Mouse (Mus musculus) neural tube, embryonic 13.5 days (tissue): Measurements from ENCODE around the gene Slc23a2. TPM values are rescaled to one million over a fixed set of nuclear protein-coding genes. Genes with fewer than 3 reads are reported as not detected.

Source experiments
- ATAC-seq: fragments of 200-750 bp; cut with Nextera tagmentation; 2 replicates; pipeline ENCODE4 v1.8.0; 2017; ENCODE audit warnings: low read depth, mild to moderate bottlenecking, moderate TSS enrichment, moderate library complexity
- H3K27ac ChIP-seq: fragments of 300-500 bp; sonication (generic); replicated peaks from 2 replicates; pipeline ENCODE4 v1.5.1; 2015; ENCODE audit warnings: moderate library complexity, mild to moderate bottlenecking, inconsistent platforms
- H3K27me3 ChIP-seq: fragments of 300-500 bp; sonication (generic); 2 replicates; pipeline ENCODE4 v1.6.1; 2015; ENCODE audit warnings: mild to moderate bottlenecking, inconsistent platforms
- H3K36me3 ChIP-seq: fragments of 300-500 bp; sonication (generic); 2 replicates; pipeline ENCODE4 v1.6.1; 2015; ENCODE audit warnings: mild to moderate bottlenecking, inconsistent platforms
- H3K4me1 ChIP-seq: fragments of 300-500 bp; sonication (generic); replicated peaks from 2 replicates; pipeline ENCODE4 v1.6.1; 2015; ENCODE audit warnings: inconsistent platforms
- H3K4me2 ChIP-seq: fragments of 300-500 bp; sonication (generic); 2 replicates; pipeline ENCODE4 v1.6.1; 2015; ENCODE audit warnings: inconsistent platforms, mild to moderate bottlenecking, moderate library complexity
- H3K4me3 ChIP-seq: fragments of 300-500 bp; sonication (generic); 2 replicates; pipeline ENCODE4 v1.5.1; 2015; ENCODE audit warnings: mild to moderate bottlenecking, inconsistent platforms
- H3K9ac ChIP-seq: fragments of 300-500 bp; sonication (generic); 2 replicates; pipeline ENCODE4 v1.6.1; 2015; ENCODE audit warnings: moderate library complexity, mild to moderate bottlenecking, inconsistent platforms
- H3K9me3 ChIP-seq: fragments of 300-500 bp; sonication (generic); 2 replicates; pipeline ENCODE4 v1.6.1; 2016; ENCODE audit warnings: inconsistent platforms
- WGBS: fragments of 180-500 bp; shearing (Covaris S2); methylation state at CpG from one replicate; pipeline ENCODE4 v1.1.7; 2015; 5-methylcytosine and 5-hydroxymethylcytosine counted together
- polyA plus RNA-seq: library from polyadenylated mRNA; unstranded; fragments of >200 nt; fragmentation: Nextera tagmentation; extraction: Ambion mirVana; gene quantifications from 2 replicates; pipeline ENCODE4 v1.2.1, GENCODE M21; 2015

The Slc23a2 gene
- polyA plus RNA-seq, 1 experiment from 2014 or later, result 23.8 TPM

- H3K4me3 ChIP-seq, result no peak overlapping the region
- 96% methylated on average over 7 of the region's 7 CpGs for WGBS
- no peak for ATAC-seq
Measured at GRCm38 (mm10) chr2:132129980-132130379, 14.9 kb downstream of the Slc23a2 start.

GRCm38 (mm10) chr2:132129247-132129646 is 15.7 kb downstream of the Slc23a2 start:
- H3K4me3 ChIP-seq, result no peak overlapping the region
- peaks cover 25% of the 10 kb centered on the region for H3K4me1 ChIP-seq
- no peak overlapping the region for H3K4me2 ChIP-seq
- H3K36me3 ChIP-seq, result no peaks in the 10 kb centered on the region
- 89% methylated on average over 7 of the region's 7 CpGs for WGBS
- H3K9me3 ChIP-seq, result no peaks in the 10 kb centered on the region
- no peak overlapping the region for H3K27ac ChIP-seq
- H3K27me3 ChIP-seq, result no peaks in the 10 kb centered on the region
- ATAC-seq, result no peak
- no peak overlapping the region for H3K9ac ChIP-seq

More at GRCm38 (mm10) chr2:132129980-132130379, 14.9 kb downstream of the Slc23a2 start:
- H3K27me3 ChIP-seq, result no peaks in the 10 kb centered on the region
- peaks cover 33% of the 10 kb centered on the region for H3K4me1 ChIP-seq
- H3K9ac ChIP-seq, result no peak overlapping the region
- H3K36me3 ChIP-seq, result no peaks in the 10 kb centered on the region
- H3K27ac ChIP-seq, result no peak overlapping the region
- H3K9me3 ChIP-seq, result no peaks in the 10 kb centered on the region
- no peak overlapping the region for H3K4me2 ChIP-seq

DNA sequence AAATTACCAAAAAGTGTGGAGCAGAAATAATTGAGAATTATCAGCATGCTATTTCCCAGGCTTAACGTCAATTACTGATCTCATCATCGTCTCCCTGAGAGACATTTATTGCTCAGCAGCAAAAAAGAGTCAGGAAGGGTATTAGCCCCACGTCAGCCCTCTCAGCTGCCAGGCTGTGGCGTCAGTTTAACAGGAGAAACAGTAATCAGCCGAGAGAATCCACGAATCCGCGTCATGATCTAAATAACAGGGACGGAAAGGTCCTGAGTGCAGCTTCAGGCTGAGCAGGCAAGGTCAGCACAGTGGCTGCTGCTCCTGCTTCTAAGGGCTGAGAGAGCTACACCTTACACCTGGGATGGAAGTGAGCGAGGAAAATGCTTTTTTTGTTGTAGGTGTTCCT is 17.0 kb downstream of the Slc23a2 start:
- H3K27ac ChIP-seq, result no peak overlapping the region
- no peaks in the 10 kb centered on the region for H3K36me3 ChIP-seq
- peak overlapping the region; percentile 31; the same call in 1 of the 2 replicates for H3K9ac ChIP-seq
- H3K9me3 ChIP-seq, result no peaks in the 10 kb centered on the region
- WGBS, result 34% methylated on average over 10 of the region's 10 CpGs
- H3K4me2 ChIP-seq, result no peak overlapping the region
- H3K4me3 ChIP-seq, result no peak overlapping the region
- H3K27me3 ChIP-seq, result no peaks in the 10 kb centered on the region
- no peak for ATAC-seq
- H3K4me1 ChIP-seq, result peaks cover 16% of the 10 kb centered on the region

GRCm38 (mm10) chr2:132126292-132126691 is 18.6 kb downstream of the Slc23a2 start:
- no peak overlapping the region for H3K4me3 ChIP-seq
- H3K36me3 ChIP-seq, result no peaks in the 10 kb centered on the region
- H3K27me3 ChIP-seq, result no peaks in the 10 kb centered on the region
- H3K27ac ChIP-seq, result no peak overlapping the region
- peaks cover 9% of the 10 kb centered on the region for H3K4me1 ChIP-seq
- no peak for ATAC-seq
- H3K9ac ChIP-seq, result no peak overlapping the region
- 94% methylated on average over 1 of the region's 1 CpGs for WGBS
- no peaks in the 10 kb centered on the region for H3K9me3 ChIP-seq
- no peak overlapping the region for H3K4me2 ChIP-seq

DNA sequence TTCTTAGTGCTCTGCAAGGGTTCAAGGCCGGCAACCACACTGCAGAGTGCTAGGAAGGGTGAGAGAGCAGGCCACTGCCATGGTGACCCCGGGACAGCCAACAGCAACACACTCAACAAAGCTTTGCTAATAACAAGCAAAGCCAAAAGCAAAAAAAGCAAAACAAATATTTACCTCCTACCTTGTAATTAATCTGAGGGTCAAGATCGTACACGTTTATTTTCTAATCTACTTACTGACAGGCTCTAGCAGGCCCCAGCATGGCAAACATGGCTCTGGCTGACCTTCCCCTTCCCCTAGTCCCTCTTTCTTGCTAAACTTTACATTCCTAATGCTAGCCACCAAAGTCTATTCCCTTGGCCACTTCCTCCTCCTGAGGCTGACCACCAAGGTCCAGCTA is 21.8 kb downstream of the Slc23a2 start:
- Histone ChIP-seq H3K9me3 (no peaks in the 10 kb centered on the region), H3K4me2 (no peak overlapping the region), H3K27ac (no peak overlapping the region), H3K9ac (no peak overlapping the region), H3K4me3 (no peak overlapping the region), H3K27me3 (no peaks in the 10 kb centered on the region), H3K36me3 (no peaks in the 10 kb centered on the region), H3K4me1 (peaks cover 2% of the 10 kb centered on the region)
- 94% methylated on average over 4 of the region's 4 CpGs for WGBS
- no peak for ATAC-seq

- H3K27me3 ChIP-seq, result no peaks in the 10 kb centered on the region
- no peak overlapping the region for H3K9ac ChIP-seq
- H3K36me3 ChIP-seq, result no peaks in the 10 kb centered on the region
- no peak for ATAC-seq
- 95% methylated on average over 3 of the region's 3 CpGs for WGBS
- no peaks in the 10 kb centered on the region for H3K4me1 ChIP-seq
- H3K9me3 ChIP-seq, result no peaks in the 10 kb centered on the region
- no peak overlapping the region for H3K4me2 ChIP-seq
- H3K27ac ChIP-seq, result no peak overlapping the region
- no peak overlapping the region for H3K4me3 ChIP-seq
Measured at GRCm38 (mm10) chr2:132121050-132121449, 23.9 kb downstream of the Slc23a2 start.

DNA sequence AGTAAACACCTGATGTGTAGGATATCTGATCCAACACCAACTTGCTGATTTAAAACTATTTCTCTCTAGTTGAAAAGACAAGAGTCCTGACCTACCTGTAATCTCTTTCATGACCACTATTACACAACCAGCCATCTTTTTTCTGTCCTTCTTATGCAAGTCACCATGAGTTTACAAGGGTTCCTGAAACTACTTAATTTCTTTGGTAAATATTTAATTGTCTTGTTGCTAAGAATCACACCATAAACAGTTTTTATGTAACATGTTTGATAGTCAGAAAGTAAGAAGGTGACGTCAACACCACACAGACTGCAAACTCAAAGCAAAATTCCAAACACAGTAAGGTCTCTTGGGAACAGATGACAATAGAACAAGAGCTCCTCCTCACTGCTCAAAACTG is 26.3 kb downstream of the Slc23a2 start:
- H3K27me3 ChIP-seq, result no peaks in the 10 kb centered on the region
- no peaks in the 10 kb centered on the region for H3K36me3 ChIP-seq
- H3K4me3 ChIP-seq, result no peak overlapping the region
- no peak for ATAC-seq
- no peaks in the 10 kb centered on the region for H3K9me3 ChIP-seq
- no peak overlapping the region for H3K4me2 ChIP-seq
- H3K9ac ChIP-seq, result no peak overlapping the region
- no peak overlapping the region for H3K27ac ChIP-seq
- peaks cover 7% of the 10 kb centered on the region; the same call in 1 of the 2 replicates for H3K4me1 ChIP-seq
- 88% methylated on average over 1 of the region's 1 CpGs for WGBS

- Histone ChIP-seq H3K36me3 (no peaks in the 10 kb centered on the region), H3K4me3 (no peak overlapping the region), H3K9me3 (no peaks in the 10 kb centered on the region), H3K4me1 (peaks cover 19% of the 10 kb centered on the region), H3K27ac (no peak overlapping the region), H3K9ac (no peak overlapping the region), H3K4me2 (no peak overlapping the region), H3K27me3 (no peaks in the 10 kb centered on the region)
- no peak for ATAC-seq
- WGBS, result 97% methylated on average over 5 of the region's 5 CpGs
Measured at GRCm38 (mm10) chr2:132115936-132116335, 29.0 kb downstream of the Slc23a2 start.

GRCm38 (mm10) chr2:132115344-132115743 is 29.6 kb downstream of the Slc23a2 start:
- Histone ChIP-seq H3K4me1 (peaks cover 20% of the 10 kb centered on the region), H3K9me3 (no peaks in the 10 kb centered on the region), H3K4me3 (no peak overlapping the region), H3K36me3 (no peaks in the 10 kb centered on the region), H3K27me3 (no peaks in the 10 kb centered on the region), H3K9ac (no peak overlapping the region), H3K27ac (no peak overlapping the region), H3K4me2 (no peak overlapping the region)
- no peak for ATAC-seq
- 78% methylated on average over 6 of the region's 6 CpGs for WGBS

- Histone ChIP-seq H3K36me3 (no peaks in the 10 kb centered on the region), H3K27ac (no peak overlapping the region), H3K9ac (no peak overlapping the region), H3K4me1 (peaks cover 20% of the 10 kb centered on the region), H3K27me3 (no peaks in the 10 kb centered on the region), H3K9me3 (no peaks in the 10 kb centered on the region), H3K4me2 (no peak overlapping the region), H3K4me3 (no peak overlapping the region)
- no peak for ATAC-seq
- WGBS, result 54% methylated on average over 11 of the region's 11 CpGs
Measured at GRCm38 (mm10) chr2:132113962-132114759, 30.7 kb downstream of the Slc23a2 start.

- Histone ChIP-seq H3K9ac (no peak overlapping the region), H3K4me2 (no peak overlapping the region), H3K4me3 (no peak overlapping the region), H3K27ac (no peak overlapping the region), H3K4me1 (peaks cover 31% of the 10 kb centered on the region), H3K36me3 (no peaks in the 10 kb centered on the region), H3K9me3 (no peaks in the 10 kb centered on the region), H3K27me3 (no peaks in the 10 kb centered on the region)
- ATAC-seq, result no peak
- 81% methylated on average over 4 of the region's 4 CpGs for WGBS
Measured at GRCm38 (mm10) chr2:132112319-132112718, 32.6 kb downstream of the Slc23a2 start.

DNA sequence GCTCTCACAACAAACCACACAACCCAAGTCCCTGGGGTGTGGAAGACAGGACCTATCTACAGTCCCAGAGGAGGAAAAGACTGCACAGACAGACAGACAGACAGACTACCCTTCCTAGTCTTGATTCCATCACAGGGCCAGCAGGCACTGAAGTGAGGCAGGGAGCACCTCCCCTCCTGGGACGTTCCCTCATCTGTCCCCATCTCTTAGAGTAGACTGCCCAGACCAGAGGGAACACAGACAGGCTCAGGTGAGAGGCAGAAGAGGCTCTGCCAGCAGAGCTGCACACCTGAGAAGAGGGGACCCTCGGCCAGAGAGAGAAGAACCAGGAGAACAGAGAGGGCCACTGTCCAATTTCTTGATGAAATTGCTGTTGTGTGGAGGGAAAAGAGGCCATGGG is 33.0 kb downstream of the Slc23a2 start:
- 79% methylated on average over 2 of the region's 2 CpGs for WGBS

GRCm38 (mm10) chr2:132111266-132111665 is 33.6 kb downstream of the Slc23a2 start:
- Histone ChIP-seq H3K4me3 (no peak overlapping the region), H3K9ac (no peak overlapping the region), H3K9me3 (no peaks in the 10 kb centered on the region), H3K27ac (no peak overlapping the region), H3K27me3 (no peaks in the 10 kb centered on the region), H3K4me2 (no peak overlapping the region), H3K4me1 (peaks cover 40% of the 10 kb centered on the region), H3K36me3 (no peaks in the 10 kb centered on the region)
- no peak for ATAC-seq
- WGBS, result 58% methylated on average over 9 of the region's 9 CpGs

More for the DNA sequence above, 33.0 kb downstream of the Slc23a2 start:
- H3K4me1 ChIP-seq, result peaks cover 35% of the 10 kb centered on the region
- no peak overlapping the region for H3K27ac ChIP-seq
- H3K36me3 ChIP-seq, result no peaks in the 10 kb centered on the region
- H3K4me3 ChIP-seq, result no peak overlapping the region
- no peaks in the 10 kb centered on the region for H3K27me3 ChIP-seq
- H3K9me3 ChIP-seq, result no peaks in the 10 kb centered on the region
- no peak overlapping the region for H3K4me2 ChIP-seq
- no peak for ATAC-seq
- no peak overlapping the region for H3K9ac ChIP-seq
